Mouse (Mus musculus) WW6 (cell line): ENCODE results near the gene Tbc1d10b.

Experiments
- DNase-seq: peaks from one replicate; pipeline ENCODE4 v3.0.0-alpha.2; 2013; ENCODE audit warnings: low read depth, low spot score

The Tbc1d10b gene

GRCm38 (mm10) chr7:127162546-127162945 lies 45.7 kb downstream of the Tbc1d10b start:
- DNase-seq: no peak

DNA sequence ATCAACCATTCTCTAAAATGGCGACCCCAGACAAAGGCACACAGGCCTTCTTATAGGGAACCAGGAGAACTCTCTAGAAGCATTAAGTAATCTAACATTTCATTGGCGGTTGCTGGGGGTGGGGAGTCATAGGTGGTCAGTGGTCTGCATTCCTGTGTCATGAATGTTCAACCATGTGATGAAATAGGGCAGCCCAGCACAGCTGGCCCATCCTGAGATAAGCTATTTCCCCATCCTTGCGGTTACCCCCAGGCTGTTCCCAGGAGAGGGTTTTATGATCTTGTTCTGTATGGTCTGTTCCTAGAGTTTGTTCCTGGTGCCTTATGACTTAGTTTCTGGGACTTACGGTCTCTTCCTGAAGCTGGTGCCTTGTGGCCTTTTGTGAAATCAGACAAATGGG lies 50.7 kb downstream of the Tbc1d10b start:
- no peak for DNase-seq

GRCm38 (mm10) chr7:127153477-127153876 lies 54.8 kb downstream of the Tbc1d10b start:
- DNase-seq: no peak

DNA sequence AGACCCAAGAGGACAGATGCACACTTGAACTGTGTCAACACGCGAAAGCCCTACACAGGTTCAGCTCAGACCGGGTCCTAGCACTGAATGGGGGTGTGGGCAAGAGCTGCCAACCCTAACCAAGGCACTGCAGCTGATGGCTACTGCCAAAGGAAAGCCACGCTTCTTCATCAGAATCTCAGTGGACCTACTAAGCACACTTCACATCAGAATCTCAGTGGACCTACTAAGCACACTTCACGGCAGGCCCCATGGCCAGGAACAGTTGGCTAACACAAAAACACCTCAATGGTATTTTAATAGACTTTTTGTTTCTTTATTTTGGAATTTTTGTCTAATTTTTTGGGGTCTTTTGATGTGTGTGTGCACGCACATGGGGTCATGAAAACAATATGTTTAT lies 55.8 kb downstream of the Tbc1d10b start:
- no peak for DNase-seq

- no peak for DNase-seq
Measured at GRCm38 (mm10) chr7:127147901-127148300, 60.4 kb downstream of the Tbc1d10b start.
